Mouse (Mus musculus) neural tube, embryonic 11.5 days (tissue): Measurements from ENCODE around the gene Igfals. TPM values are rescaled to one million over a fixed set of nuclear protein-coding genes. Genes with fewer than 3 reads are reported as not detected.

ENCODE experiments used
- ATAC-seq: fragments of 200-750 bp; cut with Nextera tagmentation; 2 replicates; pipeline ENCODE4 v1.8.0; 2017; ENCODE audit warnings: moderate number of reproducible peaks, mild to moderate bottlenecking, moderate TSS enrichment, moderate library complexity; ENCODE audit not compliant: insufficient read depth, low FRiP score, low TSS enrichment
- DNase-seq: peaks from one replicate; pipeline ENCODE4 v3.0.0-alpha.2; 2015; ENCODE audit warnings: low spot score
- H3K27ac ChIP-seq: fragments of 300-500 bp; sonication (generic); 2 replicates; pipeline ENCODE4 v1.5.1; 2014; ENCODE audit warnings: low read depth, mild to moderate bottlenecking, low read length
- H3K27me3 ChIP-seq: fragments of 300-500 bp; sonication (generic); 2 replicates; pipeline ENCODE4 v1.6.1; 2014; ENCODE audit warnings: mild to moderate bottlenecking, low read length, mixed read lengths; ENCODE audit not compliant: control insufficient read depth, insufficient read depth
- H3K36me3 ChIP-seq: fragments of 300-500 bp; sonication (generic); 2 replicates; pipeline ENCODE4 v1.6.1; 2014; ENCODE audit warnings: mild to moderate bottlenecking, low read length, moderate library complexity, mixed read lengths; ENCODE audit not compliant: control insufficient read depth, insufficient read depth
- H3K4me1 ChIP-seq: fragments of 300-500 bp; sonication (generic); 2 replicates; pipeline ENCODE4 v1.6.1; 2014; ENCODE audit warnings: low read length, mixed read lengths; ENCODE audit not compliant: control insufficient read depth, insufficient read depth
- H3K4me2 ChIP-seq: fragments of 300-500 bp; sonication (generic); 2 replicates; pipeline ENCODE4 v1.6.1; 2014; ENCODE audit warnings: low read depth, mild to moderate bottlenecking, moderate library complexity
- H3K4me3 ChIP-seq: fragments of 300-500 bp; sonication (generic); 2 replicates; pipeline ENCODE4 v1.5.1; 2014; ENCODE audit warnings: low read depth, low read length
- H3K9ac ChIP-seq: fragments of 300-500 bp; sonication (generic); 2 replicates; pipeline ENCODE4 v1.6.1; 2014; ENCODE audit warnings: mild to moderate bottlenecking, low read length
- H3K9me3 ChIP-seq: fragments of 300-500 bp; sonication (generic); 2 replicates; pipeline ENCODE4 v1.6.1; 2016; ENCODE audit warnings: low read length; ENCODE audit not compliant: control insufficient read depth
- WGBS: fragments of 180-500 bp; shearing (Covaris S2); extraction: QIAGEN DNeasy Blood & Tissue Kit; methylation state at CpG from one replicate; pipeline ENCODE4 v1.1.7; 2014; 5-methylcytosine and 5-hydroxymethylcytosine counted together
- polyA plus RNA-seq: library from polyadenylated mRNA; unstranded; fragments of >200 nt; fragmentation: Nextera tagmentation; extraction: Ambion mirVana; gene quantifications from 2 replicates; pipeline ENCODE4 v1.2.1, GENCODE M21; 2014

Gene Igfals
- polyA plus RNA-seq, result 0.24 TPM in 1 of 2 replicates, not detected in the other

- no peak within 1 kb of the TSS for H3K4me2 ChIP-seq
- H3K27me3 ChIP-seq, result no peaks in the 10 kb centered on the region
- no peak for ATAC-seq
- no peak within 1 kb of the TSS for H3K4me3 ChIP-seq
- H3K27ac ChIP-seq, result no peak within 1 kb of the TSS
- no peak for DNase-seq
- 89% methylated on average over 8 of the region's 8 CpGs for WGBS
- no peaks in the 10 kb centered on the region for H3K4me1 ChIP-seq
- H3K36me3 ChIP-seq, result peaks cover 2% of the 10 kb centered on the region; the same call in 1 of the 2 replicates
- H3K9ac ChIP-seq, result no peak within 1 kb of the TSS
- H3K9me3 ChIP-seq, result no peaks in the 10 kb centered on the region
Observed at GRCm38 (mm10) chr17:24865776-24866175, at the start of gene Igfals. TSS of gene Igfals (plus strand) at chr17:24865997.

- DNase-seq (no peak), ATAC-seq (no peak)
- Histone ChIP-seq H3K27me3 (no peaks in the 10 kb centered on the region), H3K4me1 (no peaks in the 10 kb centered on the region), H3K4me2 (no peak overlapping the region), H3K36me3 (no peaks in the 10 kb centered on the region), H3K27ac (no peak overlapping the region), H3K4me3 (no peak overlapping the region), H3K9me3 (no peaks in the 10 kb centered on the region), H3K9ac (no peak overlapping the region)
- 39% methylated on average over 1 of the region's 1 CpGs for WGBS
Observed at GRCm38 (mm10) chr17:24817503-24817902, 48.3 kb upstream of the Igfals start.

- no peak for ATAC-seq
- no peak for DNase-seq
- Histone ChIP-seq H3K9ac (no peak overlapping the region), H3K36me3 (no peaks in the 10 kb centered on the region), H3K4me2 (no peak overlapping the region), H3K27me3 (no peaks in the 10 kb centered on the region), H3K9me3 (no peaks in the 10 kb centered on the region), H3K27ac (no peak overlapping the region), H3K4me1 (no peaks in the 10 kb centered on the region), H3K4me3 (no peak overlapping the region)
- WGBS, result 60% methylated on average over 6 of the region's 6 CpGs
Observed at GRCm38 (mm10) chr17:24818172-24818571, 47.6 kb upstream of the Igfals start.

GRCm38 (mm10) chr17:24819469-24819868 is 46.3 kb upstream of the Igfals start:
- Histone ChIP-seq H3K9ac (no peak overlapping the region), H3K4me2 (no peak overlapping the region), H3K27ac (no peak overlapping the region), H3K36me3 (no peaks in the 10 kb centered on the region), H3K27me3 (no peaks in the 10 kb centered on the region), H3K9me3 (no peaks in the 10 kb centered on the region), H3K4me3 (no peak overlapping the region), H3K4me1 (no peaks in the 10 kb centered on the region)
- DNase-seq (no peak), ATAC-seq (no peak)
- 63% methylated on average over 2 of the region's 2 CpGs for WGBS

GRCm38 (mm10) chr17:24821351-24822280 is 44.2 kb upstream of the Igfals start:
- WGBS, result 59% methylated on average over 3 of the region's 3 CpGs
- Histone ChIP-seq H3K4me1 (no peaks in the 10 kb centered on the region), H3K4me2 (no peak overlapping the region), H3K4me3 (no peak overlapping the region), H3K36me3 (no peaks in the 10 kb centered on the region), H3K27me3 (no peaks in the 10 kb centered on the region), H3K9me3 (no peaks in the 10 kb centered on the region), H3K27ac (no peak overlapping the region), H3K9ac (no peak overlapping the region)
- DNase-seq (no peak), ATAC-seq (no peak)

- no peak for ATAC-seq
- no peak within 1 kb of the TSS for H3K27ac ChIP-seq
- DNase-seq, result no peak
- H3K27me3 ChIP-seq, result no peaks in the 10 kb centered on the region
- no peak within 1 kb of the TSS for H3K9ac ChIP-seq
- 69% methylated on average over 8 of the region's 8 CpGs for WGBS
- no peaks in the 10 kb centered on the region for H3K9me3 ChIP-seq
- no peaks in the 10 kb centered on the region for H3K4me1 ChIP-seq
- no peak within 1 kb of the TSS for H3K4me3 ChIP-seq
- H3K36me3 ChIP-seq, result no peaks in the 10 kb centered on the region
- H3K4me2 ChIP-seq, result no peak within 1 kb of the TSS
Observed at GRCm38 (mm10) chr17:24839842-24840241, 26.0 kb upstream of the Igfals start, which contains the start of gene Hagh. TSS of gene Hagh (plus strand) at chr17:24840143.

- no peak overlapping the region for H3K27ac ChIP-seq
- no peaks in the 10 kb centered on the region for H3K27me3 ChIP-seq
- no peaks in the 10 kb centered on the region for H3K36me3 ChIP-seq
- no peak overlapping the region for H3K4me2 ChIP-seq
- no peaks in the 10 kb centered on the region for H3K4me1 ChIP-seq
- H3K9me3 ChIP-seq, result no peaks in the 10 kb centered on the region
- ATAC-seq (no peak), DNase-seq (no peak)
- no peak overlapping the region for H3K4me3 ChIP-seq
- WGBS, result 66% methylated on average over 5 of the region's 5 CpGs
- no peak overlapping the region for H3K9ac ChIP-seq
Observed at GRCm38 (mm10) chr17:24840341-24840740, 25.5 kb upstream of the Igfals start.

GRCm38 (mm10) chr17:24841133-24841532 is 24.7 kb upstream of the Igfals start:
- Histone ChIP-seq H3K9ac (no peak overlapping the region), H3K36me3 (no peaks in the 10 kb centered on the region), H3K4me2 (no peak overlapping the region), H3K27me3 (no peaks in the 10 kb centered on the region), H3K4me3 (no peak overlapping the region), H3K9me3 (no peaks in the 10 kb centered on the region), H3K4me1 (no peaks in the 10 kb centered on the region), H3K27ac (no peak overlapping the region)
- ATAC-seq (no peak), DNase-seq (no peak)
- 53% methylated on average over 4 of the region's 4 CpGs for WGBS

GRCm38 (mm10) chr17:24842631-24843030 is 23.2 kb upstream of the Igfals start:
- Histone ChIP-seq H3K4me2 (no peak overlapping the region), H3K4me1 (no peaks in the 10 kb centered on the region), H3K4me3 (no peak overlapping the region), H3K9ac (no peak overlapping the region), H3K27ac (no peak overlapping the region), H3K27me3 (no peaks in the 10 kb centered on the region), H3K36me3 (no peaks in the 10 kb centered on the region), H3K9me3 (no peaks in the 10 kb centered on the region)
- 57% methylated on average over 2 of the region's 2 CpGs for WGBS
- DNase-seq, result no peak
- ATAC-seq, result no peak
